Mouse (Mus musculus): ENCODE results near the gene Zfp683. TPM values are rescaled to one million over a fixed set of nuclear protein-coding genes. Genes with fewer than 3 reads are reported as not detected.
A peak's percentile ranks its signal among the peaks of the same experiment; 100 is the strongest.

The Zfp683 gene
- not detected in 2 replicates for polyA plus RNA-seq (2015; fragmentation: Nextera tagmentation; extraction: Ambion mirVana)

GRCm38 (mm10) chr4:134053538-134053937 lies at the start of gene Zfp683:
TSS of gene Zfp683 (plus strand) at chr4:134053838.
- Histone ChIP-seq H3K4me3 (no peak within 1 kb of the TSS), H3K9ac (no peak within 1 kb of the TSS), H3K27me3 (no peaks in the 10 kb centered on the region), H3K4me2 (no peak within 1 kb of the TSS), H3K9me3 (replicated peaks) (no peaks in the 10 kb centered on the region), H3K4me1 (peaks cover 9% of the 10 kb centered on the region), H3K27ac (no peak within 1 kb of the TSS), H3K36me3 (ENCODE audit: poor library complexity, severe bottlenecking) (no peaks in the 10 kb centered on the region)
- no peak for ATAC-seq
- WGBS: 87% methylated on average over 3 of the region's 3 CpGs

- H3K27ac ChIP-seq: no peak overlapping the region
- no peak overlapping the region for H3K9ac ChIP-seq
- no peak for ATAC-seq
- no peak overlapping the region for H3K4me3 ChIP-seq
- peaks cover 39% of the 10 kb centered on the region for H3K4me1 ChIP-seq
- no peak overlapping the region for H3K4me2 ChIP-seq
- H3K9me3 ChIP-seq (replicated peaks): no peaks in the 10 kb centered on the region
- WGBS: 64% methylated on average over 12 of the region's 12 CpGs
- no peaks in the 10 kb centered on the region for H3K36me3 ChIP-seq (ENCODE audit: poor library complexity, severe bottlenecking)
- H3K27me3 ChIP-seq: no peaks in the 10 kb centered on the region
Measured at GRCm38 (mm10) chr4:134005581-134006358, 47.9 kb upstream of the Zfp683 start.

GRCm38 (mm10) chr4:134006845-134007244 lies 46.8 kb upstream of the Zfp683 start:
- no peak overlapping the region for H3K4me3 ChIP-seq
- ATAC-seq: no peak
- H3K27me3 ChIP-seq: no peaks in the 10 kb centered on the region
- peaks cover 37% of the 10 kb centered on the region for H3K4me1 ChIP-seq
- H3K9ac ChIP-seq: no peak overlapping the region
- H3K27ac ChIP-seq: no peak overlapping the region
- H3K9me3 ChIP-seq (replicated peaks): no peaks in the 10 kb centered on the region
- H3K4me2 ChIP-seq: no peak overlapping the region
- WGBS: 95% methylated on average over 3 of the region's 3 CpGs
- no peaks in the 10 kb centered on the region for H3K36me3 ChIP-seq (ENCODE audit: poor library complexity, severe bottlenecking)

GRCm38 (mm10) chr4:134009709-134010108 lies 43.9 kb upstream of the Zfp683 start:
- peaks cover 14% of the 10 kb centered on the region for H3K4me1 ChIP-seq

GRCm38 (mm10) chr4:134011450-134012414 lies 41.9 kb upstream of the Zfp683 start:
- 2% methylated on average over 16 of the region's 16 CpGs for WGBS
- no peak for ATAC-seq

More at GRCm38 (mm10) chr4:134009709-134010108, 43.9 kb upstream of the Zfp683 start:
- 52% methylated on average over 6 of the region's 6 CpGs for WGBS
- H3K9ac ChIP-seq: no peak overlapping the region
- no peaks in the 10 kb centered on the region for H3K36me3 ChIP-seq (ENCODE audit: poor library complexity, severe bottlenecking)
- H3K4me3 ChIP-seq: no peak overlapping the region
- no peak overlapping the region for H3K4me2 ChIP-seq
- no peak for ATAC-seq
- no peak overlapping the region for H3K27ac ChIP-seq
- no peaks in the 10 kb centered on the region for H3K9me3 ChIP-seq (replicated peaks)
- no peaks in the 10 kb centered on the region for H3K27me3 ChIP-seq

GRCm38 (mm10) chr4:134012858-134013528 lies 40.6 kb upstream of the Zfp683 start:
- peaks cover 18% of the 10 kb centered on the region for H3K27me3 ChIP-seq
- H3K36me3 ChIP-seq (ENCODE audit: poor library complexity, severe bottlenecking): no peaks in the 10 kb centered on the region
- ATAC-seq: no peak
- H3K27ac ChIP-seq: no peak overlapping the region
- peaks cover 31% of the 10 kb centered on the region for H3K4me1 ChIP-seq
- WGBS: 43% methylated on average over 12 of the region's 12 CpGs
- H3K4me2 ChIP-seq: no peak overlapping the region
- no peak overlapping the region for H3K9ac ChIP-seq
- no peaks in the 10 kb centered on the region for H3K9me3 ChIP-seq (replicated peaks)
- H3K4me3 ChIP-seq: no peak overlapping the region

More at GRCm38 (mm10) chr4:134011450-134012414, 41.9 kb upstream of the Zfp683 start:
- Histone ChIP-seq H3K9me3 (replicated peaks) (no peaks in the 10 kb centered on the region), H3K4me1 (peaks cover 18% of the 10 kb centered on the region), H3K4me3 (no peak overlapping the region), H3K27me3 (peaks cover 5% of the 10 kb centered on the region; the same call in 1 of the 2 replicates), H3K36me3 (ENCODE audit: poor library complexity, severe bottlenecking) (no peaks in the 10 kb centered on the region), H3K27ac (no peak overlapping the region), H3K4me2 (no peak overlapping the region), H3K9ac (no peak overlapping the region)

GRCm38 (mm10) chr4:134016208-134016607 lies 37.4 kb upstream of the Zfp683 start:
- no peak for ATAC-seq
- Histone ChIP-seq H3K27ac (no peak overlapping the region), H3K27me3 (peaks cover 41% of the 10 kb centered on the region), H3K4me1 (peaks cover 53% of the 10 kb centered on the region), H3K9me3 (replicated peaks) (no peaks in the 10 kb centered on the region), H3K4me3 (no peak overlapping the region), H3K36me3 (ENCODE audit: poor library complexity, severe bottlenecking) (no peaks in the 10 kb centered on the region), H3K9ac (no peak overlapping the region), H3K4me2 (no peak overlapping the region)
- WGBS: under 1% methylated on average over 7 of the region's 7 CpGs

GRCm38 (mm10) chr4:134016767-134017166 lies 36.9 kb upstream of the Zfp683 start:
- peak overlapping the region; percentile 58; the same call in 1 of the 2 replicates for H3K4me2 ChIP-seq
- H3K9ac ChIP-seq: no peak overlapping the region
- H3K4me1 ChIP-seq: peaks cover 47% of the 10 kb centered on the region
- H3K9me3 ChIP-seq (replicated peaks): no peaks in the 10 kb centered on the region
- peaks cover 41% of the 10 kb centered on the region for H3K27me3 ChIP-seq
- WGBS: under 1% methylated on average over 8 of the region's 8 CpGs
- H3K36me3 ChIP-seq (ENCODE audit: poor library complexity, severe bottlenecking): no peaks in the 10 kb centered on the region
- H3K4me3 ChIP-seq: no peak overlapping the region
- no peak overlapping the region for H3K27ac ChIP-seq
- ATAC-seq: no peak

GRCm38 (mm10) chr4:134017201-134017865 lies 36.3 kb upstream of the Zfp683 start:
- Histone ChIP-seq H3K9ac (no peak overlapping the region), H3K27ac (no peak overlapping the region), H3K27me3 (peaks cover 41% of the 10 kb centered on the region), H3K36me3 (ENCODE audit: poor library complexity, severe bottlenecking) (no peaks in the 10 kb centered on the region), H3K4me1 (peaks cover 44% of the 10 kb centered on the region), H3K4me3 (peak overlapping the region; percentile 30), H3K4me2 (peak overlapping the region; percentile 58), H3K9me3 (replicated peaks) (no peaks in the 10 kb centered on the region)
- 2% methylated on average over 21 of the region's 21 CpGs for WGBS
- no peak for ATAC-seq

GRCm38 (mm10) chr4:134018038-134018778 lies 35.4 kb upstream of the Zfp683 start:
- no peak for ATAC-seq
- Histone ChIP-seq H3K4me3 (peak overlapping the region; percentile 30), H3K4me2 (peak overlapping the region; percentile 58), H3K9ac (peak overlapping the region; percentile 30; the same call in 1 of the 2 replicates), H3K27ac (no peak overlapping the region), H3K27me3 (peaks cover 41% of the 10 kb centered on the region), H3K36me3 (ENCODE audit: poor library complexity, severe bottlenecking) (no peaks in the 10 kb centered on the region), H3K9me3 (replicated peaks) (no peaks in the 10 kb centered on the region), H3K4me1 (peaks cover 44% of the 10 kb centered on the region)
- under 1% methylated on average over 44 of the region's 46 CpGs for WGBS

GRCm38 (mm10) chr4:134018779-134019145 lies 34.9 kb upstream of the Zfp683 start, which contains the start of gene Lin28a:
TSS of gene Lin28a (minus strand) at chr4:134018841.
- Histone ChIP-seq H3K36me3 (ENCODE audit: poor library complexity, severe bottlenecking) (no peaks in the 10 kb centered on the region), H3K27ac (peak within 1 kb of the TSS; percentile 54), H3K4me1 (peaks cover 44% of the 10 kb centered on the region), H3K4me3 (peak within 1 kb of the TSS; percentile 30), H3K27me3 (peaks cover 41% of the 10 kb centered on the region), H3K9ac (peak within 1 kb of the TSS; percentile 30; the same call in 1 of the 2 replicates), H3K9me3 (replicated peaks) (no peaks in the 10 kb centered on the region), H3K4me2 (peak within 1 kb of the TSS; percentile 58)
- ATAC-seq: no peak
- 0% methylated on average over 9 of the region's 9 CpGs for WGBS
